Mouse (Mus musculus) kidney, postnatal 14 days (tissue): ENCODE data around the gene Gm11214.

Source experiments
- DNase-seq: peaks from one replicate; pipeline ENCODE4 v3.0.0; 2022; ENCODE audit warnings: mixed read lengths

Gm11214 gene

DNA sequence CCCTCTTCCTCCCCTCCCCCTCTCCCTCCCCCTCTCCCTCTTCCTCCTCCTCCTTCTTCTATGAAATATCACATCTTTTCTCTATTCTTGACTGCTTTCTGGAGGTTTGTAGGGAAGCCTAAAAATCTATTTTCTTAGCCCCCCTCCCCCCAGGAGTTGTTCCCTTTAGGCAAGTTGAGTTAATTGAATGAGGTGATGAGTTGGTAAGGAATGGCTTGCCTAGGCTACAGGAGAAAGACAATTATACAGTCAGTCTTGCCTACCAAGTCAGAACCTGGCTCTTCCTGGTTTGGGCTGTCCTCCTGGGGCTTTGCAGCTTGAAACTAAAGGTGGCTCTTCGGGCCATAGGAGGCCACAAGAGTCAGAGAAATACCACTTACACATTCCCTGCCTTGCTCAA is 3.4 kb downstream of the Gm11214 start:
- DNase-seq = no peak

DNA sequence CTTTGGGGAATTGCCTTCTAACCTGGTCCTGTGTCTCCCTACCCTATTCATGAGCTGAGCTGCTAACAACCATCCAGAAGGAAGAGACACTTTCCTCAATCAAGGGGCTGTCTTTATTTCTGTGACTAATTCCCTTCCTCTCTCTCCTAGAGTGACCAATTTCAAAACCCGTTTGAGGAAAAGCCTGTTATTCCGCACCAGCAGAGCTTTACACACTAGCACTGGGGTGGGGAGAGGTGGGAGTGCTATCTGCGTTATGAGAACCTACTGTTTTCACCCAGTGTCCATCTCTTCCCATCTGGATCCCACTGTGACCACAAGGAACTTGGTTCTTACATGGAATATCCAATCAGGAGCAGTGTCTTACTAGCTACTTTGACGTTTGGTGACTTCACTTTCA is 4.1 kb downstream of the Gm11214 start:
- no peak for DNase-seq

DNA sequence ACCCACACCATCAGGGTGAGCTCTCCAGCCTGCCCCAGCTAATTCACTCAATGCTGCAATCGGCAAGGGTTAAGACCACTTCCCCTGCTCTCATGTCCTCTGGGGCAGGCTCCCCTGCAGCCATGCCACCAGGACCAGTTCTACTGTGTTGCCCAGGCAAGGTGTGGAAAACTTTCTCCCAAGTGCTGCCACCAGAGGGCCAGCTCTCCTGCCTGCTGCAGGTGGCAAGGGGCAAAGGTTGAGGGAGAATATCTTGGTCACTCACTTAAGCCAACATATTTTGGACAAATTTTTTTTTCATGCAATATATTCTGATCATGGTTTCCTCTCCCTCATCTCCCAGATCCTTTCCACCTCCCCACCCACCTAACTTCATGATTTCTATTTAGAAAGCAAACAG is 8.8 kb downstream of the Gm11214 start:
- DNase-seq = peak; percentile 26

DNA sequence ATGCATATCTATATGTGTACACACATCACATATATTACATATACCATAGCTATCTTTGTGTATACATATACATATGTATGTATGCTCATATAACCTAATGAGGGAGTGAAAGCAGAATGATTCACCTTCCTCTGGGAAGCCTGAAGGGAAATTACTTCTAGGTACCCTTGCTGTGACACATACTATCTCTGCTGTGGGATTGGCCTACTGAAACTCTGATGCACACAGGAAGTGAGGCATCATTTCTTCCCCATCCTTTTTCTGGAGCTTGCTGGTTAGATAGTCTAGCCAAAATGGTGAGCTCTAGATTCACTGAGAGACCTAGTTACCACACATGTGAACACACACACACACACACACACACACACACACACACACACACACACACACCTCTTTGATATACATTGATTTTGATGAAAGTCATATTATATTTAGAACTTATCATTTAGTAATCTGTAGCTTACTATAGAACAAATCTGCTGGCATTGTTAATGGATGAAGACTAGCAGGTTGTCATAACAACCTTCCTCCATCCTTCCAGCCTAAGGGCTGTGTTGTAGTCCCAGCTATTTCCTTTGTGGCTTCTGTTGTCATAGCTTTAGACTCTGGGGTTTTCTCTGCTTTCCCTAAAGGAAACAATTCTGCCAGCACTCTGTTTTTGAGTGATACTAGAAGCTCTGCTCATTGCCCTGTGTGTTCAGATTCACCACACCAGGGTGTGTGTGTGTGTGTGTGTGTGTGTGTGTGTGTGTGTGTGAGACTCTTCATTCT is 19.0 kb downstream of the Gm11214 start:
- no peak for DNase-seq

DNA sequence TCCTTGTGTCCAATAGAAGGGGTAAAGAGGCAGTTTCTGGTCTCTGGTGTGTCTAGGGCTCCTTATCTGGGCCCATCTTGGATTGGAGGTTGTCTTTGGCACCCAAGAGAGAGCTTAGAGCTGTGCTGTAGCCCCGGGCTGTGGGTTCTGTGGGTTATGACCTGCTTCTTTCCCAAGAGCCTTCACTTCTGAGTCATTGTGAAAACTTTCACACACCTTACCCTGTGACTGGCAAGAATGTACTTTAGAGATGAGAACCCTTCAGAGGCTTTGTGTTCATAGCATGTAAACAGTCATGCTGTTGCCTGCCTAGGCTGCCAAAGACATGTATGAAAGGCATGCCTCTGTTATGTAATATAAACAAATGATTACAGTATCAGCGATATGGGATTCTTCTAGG is 23.3 kb downstream of the Gm11214 start:
- no peak for DNase-seq

DNA sequence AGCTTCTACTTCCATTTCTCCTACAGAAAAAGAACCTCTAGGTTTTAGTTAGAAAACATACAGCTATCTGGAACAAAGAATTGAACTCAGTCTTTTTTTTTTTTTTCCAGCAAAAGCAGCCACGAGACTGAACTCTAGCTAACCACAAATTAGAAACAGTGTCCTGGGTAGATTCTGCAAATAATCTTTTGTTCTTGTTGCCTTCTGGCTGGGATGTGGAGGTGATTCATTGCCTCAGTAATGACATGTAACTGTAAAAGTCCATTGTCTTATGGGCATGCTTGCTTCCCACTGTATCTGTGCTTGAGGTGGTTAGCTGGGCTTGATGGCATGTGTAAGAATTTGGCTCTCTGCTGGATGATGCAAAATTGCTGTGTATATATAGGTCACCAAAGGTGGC is 24.6 kb downstream of the Gm11214 start:
- no peak for DNase-seq

DNA sequence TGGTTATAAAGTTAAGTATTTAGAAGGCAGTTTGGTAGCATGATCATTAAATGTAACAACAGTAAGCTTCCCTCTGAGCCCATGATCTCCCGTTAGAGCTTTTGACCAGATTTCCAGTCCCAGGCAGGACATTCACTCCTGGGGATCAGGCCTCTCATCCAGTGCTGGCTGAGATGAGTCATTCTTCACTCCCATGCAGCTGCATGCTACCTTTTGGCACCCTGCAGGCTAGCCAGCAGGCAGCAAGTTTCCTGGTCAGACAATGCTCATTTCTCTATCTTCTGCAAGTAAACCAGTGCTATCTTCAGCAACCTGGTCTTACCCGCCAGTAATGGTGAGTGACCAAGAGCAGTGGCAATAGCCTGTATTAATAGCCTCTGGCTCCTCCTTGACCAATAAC is 30.0 kb downstream of the Gm11214 start:
- no peak for DNase-seq

DNA sequence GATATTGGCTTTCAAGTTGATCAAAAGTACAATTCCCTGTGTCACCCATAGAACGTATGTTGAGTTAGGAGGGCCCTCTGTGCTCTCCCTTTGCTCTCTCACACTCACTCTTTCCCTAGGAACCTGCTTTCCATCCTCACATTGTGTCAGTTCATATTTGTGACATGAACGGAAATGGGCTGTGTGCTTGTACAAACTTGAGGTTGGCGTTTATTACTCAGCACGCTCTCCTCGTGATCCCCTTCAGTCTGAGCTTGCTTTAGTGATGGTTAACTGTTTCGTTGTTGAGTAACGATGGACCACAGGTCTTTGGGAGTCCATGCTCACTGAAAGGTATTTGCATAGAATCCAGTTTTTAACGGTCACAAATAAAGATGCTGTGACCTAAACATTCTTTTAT is 36.1 kb downstream of the Gm11214 start:
- DNase-seq = no peak

DNA sequence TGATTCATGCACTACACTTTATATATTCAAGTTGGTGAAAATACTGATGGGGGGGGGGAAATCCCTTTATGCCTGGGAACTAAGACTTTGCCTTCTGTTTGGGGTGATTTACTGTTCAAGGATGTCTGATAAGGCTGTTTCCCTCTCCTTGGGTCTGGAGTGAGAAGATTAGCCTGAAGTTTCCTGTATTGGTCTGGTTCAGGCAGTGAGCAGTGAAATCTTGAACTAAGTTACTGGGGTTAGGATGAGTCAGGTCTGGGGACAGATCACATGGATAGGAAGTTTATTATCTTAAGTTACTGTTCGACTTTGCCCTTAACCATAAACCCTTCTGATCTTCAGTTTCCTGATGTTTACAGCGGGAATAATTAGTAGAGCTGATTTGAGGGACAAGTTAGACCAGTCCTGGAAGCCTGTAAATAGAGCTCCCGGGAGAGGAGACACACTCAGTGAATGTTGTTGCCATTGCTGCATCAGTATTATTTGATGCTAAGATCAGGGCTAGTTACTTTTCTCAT is 37.6 kb downstream of the Gm11214 start:
- no peak for DNase-seq

DNA sequence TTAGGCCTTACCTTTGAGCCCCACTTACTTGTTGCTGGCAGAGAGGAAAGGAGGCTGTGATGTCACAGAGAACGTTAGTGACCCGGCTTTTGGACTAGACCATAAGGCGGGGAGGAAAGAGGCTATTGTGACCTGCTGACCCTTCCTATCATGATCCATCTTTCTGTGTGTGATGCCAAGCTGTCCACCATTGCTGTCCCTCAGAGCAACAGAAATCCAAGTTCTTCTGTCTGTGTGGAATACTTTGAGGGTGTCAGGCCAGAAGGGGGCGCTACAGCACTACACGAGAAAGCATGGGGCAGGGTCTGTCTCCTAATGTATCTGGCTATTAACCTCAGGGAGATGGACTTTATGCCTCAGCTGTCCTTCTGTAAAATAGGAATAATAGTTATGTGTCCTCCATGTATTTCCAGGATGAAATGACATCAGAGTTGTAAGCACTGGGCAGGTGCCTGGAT is 40.8 kb downstream of the Gm11214 start, which contains the start of gene Tex48:
Gene Tex48, minus strand, starts transcription at position 51 of the 458 bp plus-strand sequence.
- DNase-seq = no peak

DNA sequence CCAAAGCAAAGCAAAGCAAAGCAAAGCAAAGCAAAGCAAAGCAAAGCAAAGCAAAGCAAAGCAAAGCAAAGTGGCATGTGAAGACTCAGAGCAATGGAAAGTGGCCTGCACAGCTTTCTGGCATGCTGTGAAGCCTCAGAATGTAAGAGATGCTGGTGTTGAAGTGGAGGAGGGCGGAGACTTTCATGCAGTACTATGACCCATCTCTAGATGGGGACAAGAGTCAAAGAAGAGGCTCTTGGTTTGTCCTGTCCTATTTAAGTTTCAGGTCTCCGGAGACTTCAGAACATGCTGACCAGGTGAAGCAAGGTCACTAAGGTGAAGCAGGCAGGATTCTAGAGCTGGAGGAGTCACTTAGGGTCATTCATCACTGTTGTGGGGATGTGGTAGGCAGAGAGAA is 41.3 kb downstream of the Gm11214 start:
- DNase-seq = no peak
